Mouse (Mus musculus): ENCODE measurements at regions not wholly inside any gene's neighbourhood (a gene's known extent, or its start where the extent isn't known, plus 50 kb on each side); places are given as distances from the start of the nearest gene placed in this dataset.

- in situ Hi-C loops (cut with MboI; ENCODE audit: low sequenced_read_pairs in 2 of 2, unreplicated experiment in 2 of 2), result no loop called here
- no peaks in the 10 kb centered on the region for H3K4me1 ChIP-seq (ENCODE audit: control insufficient read depth in 2 of 2, insufficient read depth in 2 of 2, low read length in 2 of 2, poor library complexity in 1 of 2)
- no peaks in the 10 kb centered on the region for H3K36me3 ChIP-seq (ENCODE audit: control insufficient read depth, insufficient read depth, low read length, poor library complexity, severe bottlenecking)
- peak overlapping the region; percentile 9; the same call in 1 of the 2 replicates for H3K27ac ChIP-seq (ENCODE audit: insufficient read depth, low read depth, low read length, poor library complexity, severe bottlenecking)
- no peak for TF ChIP-seq HCFC1 (IDR thresholded peaks at IDR 0.05; ENCODE audit: borderline replicate concordance, insufficient read depth, low read length)
- no peak for TF ChIP-seq ZC3H11A (IDR thresholded peaks at IDR 0.05; ENCODE audit: borderline replicate concordance, low read depth, low read length)
- no peak for TF ChIP-seq ZNF384 (IDR thresholded peaks at IDR 0.05; ENCODE audit: low read depth, low read length)
- TF ChIP-seq MAFK (IDR thresholded peaks at IDR 0.05; ENCODE audit: insufficient read depth, low read depth, low read length), result no peak
- TF ChIP-seq CHD2 (IDR thresholded peaks at IDR 0.05; ENCODE audit: low read depth, low read length), result no peak
- no peak overlapping the region for H3K9ac ChIP-seq (ENCODE audit: insufficient read depth, low read depth, low read length, poor library complexity, severe bottlenecking)
- H3K4me3 ChIP-seq (ENCODE audit: insufficient read depth in 1 of 2, low read depth in 1 of 2, low read length in 2 of 2, poor library complexity in 1 of 2, severe bottlenecking in 1 of 2), result no peak overlapping the region
- peak; percentile 20 for DNase-seq (ENCODE audit: low read depth, low spot score)
- no peaks in the 10 kb centered on the region for H3K9me3 ChIP-seq (ENCODE audit: control insufficient read depth, insufficient read depth, low read depth, low read length)
These were observed 175.5 kb upstream of the Rybp start for GRCm38 (mm10) chr6:100462757-100463156.

- Histone ChIP-seq H3K36me3 (ENCODE audit: control insufficient read depth, insufficient read depth, low read length, poor library complexity, severe bottlenecking) (no peaks in the 10 kb centered on the region), H3K4me3 (ENCODE audit: insufficient read depth in 1 of 2, low read depth in 1 of 2, low read length in 2 of 2, poor library complexity in 1 of 2, severe bottlenecking in 1 of 2) (no peak overlapping the region), H3K9me3 (ENCODE audit: control insufficient read depth, insufficient read depth, low read depth, low read length) (no peaks in the 10 kb centered on the region), H3K9ac (ENCODE audit: insufficient read depth, low read depth, low read length, poor library complexity, severe bottlenecking) (no peak overlapping the region), H3K27ac (ENCODE audit: insufficient read depth, low read depth, low read length, poor library complexity, severe bottlenecking) (no peak overlapping the region), H3K4me1 (ENCODE audit: control insufficient read depth in 2 of 2, insufficient read depth in 2 of 2, low read length in 2 of 2, poor library complexity in 1 of 2) (peaks cover 0 to 18% of the 10 kb centered on the region in 2 experiments; a peak in 2 of 4 replicates)
- in situ Hi-C loops (cut with MboI; ENCODE audit: low sequenced_read_pairs in 2 of 2, unreplicated experiment in 2 of 2), result no loop called here
- TF ChIP-seq HCFC1 (IDR thresholded peaks at IDR 0.05; ENCODE audit: borderline replicate concordance, insufficient read depth, low read length) (no peak), ZNF384 (IDR thresholded peaks at IDR 0.05; ENCODE audit: low read depth, low read length) (no peak)
- DNase-seq (ENCODE audit: low read depth, low spot score), result no peak
These were observed 166.1 kb upstream of the Rybp start for GRCm38 (mm10) chr6:100453401-100453800.

GRCm38 (mm10) chr6:100452097-100453002, 165.1 kb upstream of the Rybp start:
- in situ Hi-C loops (cut with MboI; ENCODE audit: low sequenced_read_pairs in 2 of 2, unreplicated experiment in 2 of 2), result no loop called here
- no peaks in the 10 kb centered on the region for H3K36me3 ChIP-seq (ENCODE audit: control insufficient read depth, insufficient read depth, low read length, poor library complexity, severe bottlenecking)
- H3K4me3 ChIP-seq (ENCODE audit: insufficient read depth in 1 of 2, low read depth in 1 of 2, low read length in 2 of 2, poor library complexity in 1 of 2, severe bottlenecking in 1 of 2), result no peak overlapping the region
- no peak overlapping the region for H3K9ac ChIP-seq (ENCODE audit: insufficient read depth, low read depth, low read length, poor library complexity, severe bottlenecking)
- H3K4me1 ChIP-seq (ENCODE audit: control insufficient read depth in 2 of 2, insufficient read depth in 2 of 2, low read length in 2 of 2, poor library complexity in 1 of 2), result peaks cover 0 to 20% of the 10 kb centered on the region in 2 experiments; a peak in 2 of 4 replicates
- TF ChIP-seq CHD2 (IDR thresholded peaks at IDR 0.05; ENCODE audit: low read depth, low read length), result no peak
- DNase-seq (ENCODE audit: low read depth, low spot score), result no peak
- H3K27ac ChIP-seq (ENCODE audit: insufficient read depth, low read depth, low read length, poor library complexity, severe bottlenecking), result peak overlapping the region; percentile 59; the same call in 1 of the 2 replicates
- no peaks in the 10 kb centered on the region for H3K9me3 ChIP-seq (ENCODE audit: control insufficient read depth, insufficient read depth, low read depth, low read length)

GRCm38 (mm10) chr6:100450108-100450507, 162.8 kb upstream of the Rybp start:
- Histone ChIP-seq H3K36me3 (ENCODE audit: control insufficient read depth, insufficient read depth, low read length, poor library complexity, severe bottlenecking) (no peaks in the 10 kb centered on the region), H3K27ac (ENCODE audit: insufficient read depth, low read depth, low read length, poor library complexity, severe bottlenecking) (no peak overlapping the region), H3K4me3 (ENCODE audit: insufficient read depth in 1 of 2, low read depth in 1 of 2, low read length in 2 of 2, poor library complexity in 1 of 2, severe bottlenecking in 1 of 2) (no peak overlapping the region), H3K4me1 (ENCODE audit: control insufficient read depth in 2 of 2, insufficient read depth in 2 of 2, low read length in 2 of 2, poor library complexity in 1 of 2) (peaks cover 0 to 24% of the 10 kb centered on the region in 2 experiments; a peak in 2 of 4 replicates), H3K9me3 (ENCODE audit: control insufficient read depth, insufficient read depth, low read depth, low read length) (no peaks in the 10 kb centered on the region), H3K9ac (ENCODE audit: insufficient read depth, low read depth, low read length, poor library complexity, severe bottlenecking) (no peak overlapping the region)
- TF ChIP-seq ZC3H11A (IDR thresholded peaks at IDR 0.05; ENCODE audit: borderline replicate concordance, low read depth, low read length) (no peak), CHD2 (IDR thresholded peaks at IDR 0.05; ENCODE audit: low read depth, low read length) (no peak), HCFC1 (IDR thresholded peaks at IDR 0.05; ENCODE audit: borderline replicate concordance, insufficient read depth, low read length) (no peak), ZNF384 (IDR thresholded peaks at IDR 0.05; ENCODE audit: low read depth, low read length) (no peak), MAFK (IDR thresholded peaks at IDR 0.05; ENCODE audit: insufficient read depth, low read depth, low read length) (no peak)
- DNase-seq (ENCODE audit: low read depth, low spot score), result no peak
- in situ Hi-C loops (cut with MboI; ENCODE audit: low sequenced_read_pairs in 2 of 2, unreplicated experiment in 2 of 2), result no loop called here

Measured in ES-E14 (cell line).